Mouse (Mus musculus): ENCODE data around the gene Olfr1284.
"Not testable (repeated sequence)": the region's sequence is repeated elsewhere in the genome, so short reads cannot be mapped to it uniquely, and the experiment has no call there.

The Olfr1284 gene

GRCm38 (mm10) chr2:111375222-111375621 lies at the start of gene Olfr1284:
Gene Olfr1284 (plus strand): TSS chr2:111375522.
- no peak for DNase-seq (ENCODE audit: low spot score)

GRCm38 (mm10) chr2:111326220-111326619 lies 49.1 kb upstream of the Olfr1284 start, which contains the start of gene Olfr1281:
Gene Olfr1281 (plus strand): TSS chr2:111326520.
- no peak for DNase-seq (ENCODE audit: low spot score)

- DNase-seq (ENCODE audit: low spot score) = not testable (repeated sequence)
Measured at GRCm38 (mm10) chr2:111333721-111334120, 41.6 kb upstream of the Olfr1284 start.

- no peak for DNase-seq (ENCODE audit: low spot score)
Measured at GRCm38 (mm10) chr2:111335976-111336375, 39.3 kb upstream of the Olfr1284 start, which contains the start of gene Olfr1282. Gene Olfr1282 (minus strand): TSS chr2:111336076.

GRCm38 (mm10) chr2:111366490-111366889 lies 8.8 kb upstream of the Olfr1284 start, which contains the start of gene Olfr1283:
Gene Olfr1283 (plus strand): TSS chr2:111366790.
- DNase-seq (ENCODE audit: low spot score) = no peak

GRCm38 (mm10) chr2:111422931-111423330 lies 47.6 kb downstream of the Olfr1284 start, which contains the start of gene Olfr1286:
Gene Olfr1286 (minus strand): TSS chr2:111423115.
- DNase-seq (ENCODE audit: low spot score) = no peak

All from embryo, embryonic 10 days (tissue).